Mouse (Mus musculus) forebrain, embryonic 12.5 days (tissue): ENCODE measurements around the gene Bud23. TPM values are rescaled to one million over a fixed set of nuclear protein-coding genes. Genes with fewer than 3 reads are reported as not detected.
"Not testable (repeated sequence)": the region's sequence is repeated elsewhere in the genome, so short reads cannot be mapped to it uniquely, and the experiment has no call there.

ENCODE experiments used
- ATAC-seq: fragments of 200-750 bp; cut with Nextera tagmentation; 2 replicates; pipeline ENCODE4 v1.8.0; 2017; ENCODE audit warnings: moderate TSS enrichment; ENCODE audit not compliant: low FRiP score
- H3K27ac ChIP-seq: fragments of 300-500 bp; sonication (generic); 2 replicates; pipeline ENCODE4 v1.5.1; 2016; ENCODE audit warnings: mild to moderate bottlenecking
- H3K27me3 ChIP-seq: fragments of 300-500 bp; sonication (generic); 2 replicates; pipeline ENCODE4 v1.6.1; 2016; ENCODE audit warnings: mild to moderate bottlenecking
- H3K36me3 ChIP-seq: fragments of 300-500 bp; sonication (generic); replicated peaks from 2 replicates; pipeline ENCODE4 v1.6.1; 2016; ENCODE audit warnings: mild to moderate bottlenecking
- H3K4me1 ChIP-seq: fragments of 300-500 bp; sonication (generic); 2 replicates; pipeline ENCODE4 v1.6.1; 2016
- H3K4me2 ChIP-seq: fragments of 300-500 bp; sonication (generic); 2 replicates; pipeline ENCODE4 v1.6.1; 2016; ENCODE audit warnings: mild to moderate bottlenecking, moderate library complexity
- H3K4me3 ChIP-seq: fragments of 300-500 bp; sonication (generic); replicated peaks from 2 replicates; pipeline ENCODE4 v1.5.1; 2016; ENCODE audit warnings: mild to moderate bottlenecking
- H3K9ac ChIP-seq: fragments of 300-500 bp; sonication (generic); 2 replicates; pipeline ENCODE4 v1.6.1; 2016; ENCODE audit warnings: mild to moderate bottlenecking
- H3K9me3 ChIP-seq: fragments of 300-500 bp; sonication (generic); 2 replicates; pipeline ENCODE4 v1.6.1; 2016
- WGBS: fragments of 180-500 bp; shearing (Covaris S2); methylation state at CpG from one replicate; pipeline ENCODE4 v1.1.7; 2016; 5-methylcytosine and 5-hydroxymethylcytosine counted together
- polyA plus RNA-seq: library from polyadenylated mRNA; unstranded; fragments of >200 nt; fragmentation: Nextera tagmentation; extraction: Ambion mirVana; gene quantifications from 2 replicates; pipeline ENCODE4 v1.2.1, GENCODE M21; 2016

Bud23 gene
- polyA plus RNA-seq, 1 experiment from 2014 or later: 125 TPM

DNA sequence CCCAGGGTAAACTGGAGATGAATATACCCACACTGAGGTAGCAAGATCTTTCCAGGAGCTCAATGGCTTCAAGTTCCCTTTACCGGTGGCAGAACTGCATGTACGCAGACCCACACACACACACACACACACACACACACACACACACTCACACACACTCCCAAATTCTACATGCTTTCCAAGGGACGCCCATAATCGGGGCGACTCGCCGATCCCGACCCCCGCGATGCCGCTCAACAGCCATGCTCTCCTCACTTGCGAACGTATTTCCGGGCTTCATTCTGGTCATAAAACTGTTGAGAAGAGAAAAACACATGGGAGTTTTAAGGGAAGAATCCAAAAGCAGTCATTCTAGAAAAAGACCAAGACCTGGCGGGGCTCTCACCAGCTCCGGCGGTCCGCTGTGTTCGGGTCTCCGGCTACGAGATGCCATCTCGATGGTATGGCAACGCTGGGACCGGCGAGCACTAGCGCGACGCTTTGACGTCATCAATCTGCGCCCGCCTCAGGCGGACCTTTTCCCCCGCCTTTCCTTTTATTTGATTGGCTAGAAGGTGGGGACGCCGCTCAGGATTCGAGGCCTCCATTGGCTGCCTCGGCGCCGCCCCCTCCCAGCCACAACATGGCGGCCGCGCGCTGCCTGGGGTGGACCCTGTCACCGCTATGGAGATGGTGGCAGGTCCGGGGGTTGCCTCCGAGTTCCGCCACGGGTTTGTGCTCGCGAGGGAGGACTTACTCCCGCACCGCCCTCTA is 954 bp downstream of the Bud23 start, which contains the start of gene Dnajc30:
Gene Dnajc30, plus strand, starts transcription at position 574 of the 753 bp plus-strand sequence.
- under 1% methylated on average over 52 of the region's 52 CpGs for WGBS
- peaks cover 23% of the 10 kb centered on the region for H3K4me1 ChIP-seq
- H3K4me3 ChIP-seq: peak within 1 kb of the TSS; percentile 94
- peak within 1 kb of the TSS; percentile 61; the same call in 1 of the 2 replicates for H3K27ac ChIP-seq
- H3K4me2 ChIP-seq: peak within 1 kb of the TSS; percentile 96
- no peaks in the 10 kb centered on the region for H3K27me3 ChIP-seq
- H3K9me3 ChIP-seq: 0 out of 2 replicates have a peak, but pooled peaks cover 2% of the 10 kb centered on the region
- ATAC-seq: peak; percentile 98
- peak within 1 kb of the TSS; percentile 84 for H3K9ac ChIP-seq
- peaks cover 42% of the 10 kb centered on the region for H3K36me3 ChIP-seq

DNA sequence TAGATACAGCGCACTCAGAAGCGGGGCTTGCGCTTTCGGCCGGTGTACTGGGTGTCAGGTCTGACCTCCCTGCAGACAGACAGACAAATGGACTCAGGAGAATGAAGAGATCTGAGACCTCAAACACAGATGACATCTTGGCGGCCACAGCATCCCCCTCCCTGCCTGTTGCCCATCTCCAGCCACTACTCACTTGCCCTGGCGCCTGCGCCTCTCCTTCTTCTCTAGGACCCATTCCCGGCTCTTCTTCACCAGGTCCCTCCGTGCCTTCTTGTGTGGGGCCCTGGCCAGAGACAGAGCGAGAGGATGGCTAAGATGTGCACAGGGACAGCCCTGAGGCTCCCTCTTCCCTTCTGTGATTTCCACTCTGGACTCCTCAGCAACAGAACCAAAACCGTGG is 11.4 kb downstream of the Bud23 start:
- Histone ChIP-seq H3K9ac (no peak overlapping the region), H3K36me3 (peaks cover 75% of the 10 kb centered on the region), H3K27ac (no peak overlapping the region), H3K4me2 (no peak overlapping the region), H3K9me3 (no peaks in the 10 kb centered on the region), H3K4me3 (no peak overlapping the region), H3K4me1 (no peaks in the 10 kb centered on the region), H3K27me3 (no peaks in the 10 kb centered on the region)
- ATAC-seq: no peak
- 95% methylated on average over 12 of the region's 12 CpGs for WGBS

DNA sequence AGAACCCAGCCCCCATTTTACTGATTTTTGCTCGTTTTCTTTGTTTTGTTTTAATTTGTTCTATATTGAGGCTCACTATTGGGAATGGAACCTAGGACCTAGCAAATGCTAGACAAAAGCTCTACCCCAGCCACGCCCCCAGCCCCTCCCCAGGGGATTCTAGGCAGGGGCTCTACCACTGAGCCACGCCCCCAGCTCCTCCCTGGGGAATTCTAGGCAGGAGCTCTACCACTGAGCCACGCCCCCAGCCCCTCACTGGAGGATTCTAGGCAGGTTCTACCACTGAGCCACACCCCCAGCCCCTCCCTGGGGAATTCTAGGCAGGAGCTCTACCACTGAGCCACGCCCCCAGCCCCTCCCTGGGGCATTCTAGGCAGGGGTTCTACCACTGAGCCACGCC is 15.5 kb downstream of the Bud23 start:
- H3K27me3 ChIP-seq, H3K27ac ChIP-seq, H3K4me1 ChIP-seq, ATAC-seq, H3K9me3 ChIP-seq, H3K4me3 ChIP-seq, H3K9ac ChIP-seq, H3K4me2 ChIP-seq: not testable (repeated sequence)
- WGBS: 89% methylated on average over 6 of the region's 6 CpGs
- H3K36me3 ChIP-seq: peaks cover 51% of the 10 kb centered on the region

DNA sequence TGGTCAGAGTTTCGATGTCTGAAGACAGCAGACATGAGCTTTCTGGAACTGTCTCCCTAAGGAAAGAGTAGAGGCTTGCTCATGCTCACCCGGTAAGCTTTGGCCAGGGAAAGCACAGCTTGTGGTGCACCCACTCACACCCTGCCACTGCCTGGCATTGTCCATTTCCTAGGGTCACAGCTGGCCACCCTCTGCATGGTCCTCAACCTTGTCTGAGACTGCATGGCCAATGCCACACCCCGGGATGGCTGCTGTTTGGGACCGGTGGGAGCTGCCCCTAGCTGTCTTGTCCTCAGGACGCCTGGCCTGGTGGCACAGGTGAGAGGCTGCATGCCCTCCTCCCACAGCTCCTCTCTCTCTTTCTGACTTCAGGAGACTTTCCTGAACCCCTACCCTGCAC is 16.2 kb downstream of the Bud23 start:
- H3K9me3 ChIP-seq: no peaks in the 10 kb centered on the region
- no peak overlapping the region for H3K4me2 ChIP-seq
- no peak overlapping the region for H3K27ac ChIP-seq
- no peaks in the 10 kb centered on the region for H3K4me1 ChIP-seq
- no peaks in the 10 kb centered on the region for H3K27me3 ChIP-seq
- no peak overlapping the region for H3K9ac ChIP-seq
- H3K36me3 ChIP-seq: peaks cover 46% of the 10 kb centered on the region
- no peak for ATAC-seq
- WGBS: 90% methylated on average over 5 of the region's 5 CpGs
- H3K4me3 ChIP-seq: no peak overlapping the region

DNA sequence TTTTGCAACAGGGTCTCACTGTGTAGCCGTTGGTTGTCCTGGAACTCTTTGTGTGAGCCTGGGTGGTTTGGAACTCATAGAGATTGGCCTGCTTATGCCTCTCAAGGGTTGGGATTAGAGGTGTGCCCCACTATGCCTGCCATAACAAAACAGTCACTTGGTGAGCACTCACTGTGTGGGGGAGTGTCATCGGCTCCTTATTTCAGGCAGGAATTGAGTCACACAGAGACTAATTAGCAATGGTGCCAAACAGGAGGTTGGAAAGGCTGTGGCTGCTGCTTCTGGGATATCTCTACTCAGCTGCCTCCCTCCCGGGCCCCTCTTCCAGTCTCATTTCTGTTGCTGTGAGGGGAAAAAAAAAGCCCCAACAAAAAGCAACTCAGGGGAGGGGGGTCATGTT is 20.2 kb downstream of the Bud23 start:
- Histone ChIP-seq H3K9ac (no peak overlapping the region), H3K4me3 (no peak overlapping the region), H3K27ac (no peak overlapping the region), H3K36me3 (peaks cover 26% of the 10 kb centered on the region), H3K4me2 (no peak overlapping the region), H3K27me3 (0 out of 2 replicates have a peak, but pooled peaks cover 2% of the 10 kb centered on the region), H3K4me1 (peaks cover 4% of the 10 kb centered on the region), H3K9me3 (no peaks in the 10 kb centered on the region)
- 94% methylated on average over 3 of the region's 3 CpGs for WGBS
- ATAC-seq: no peak

DNA sequence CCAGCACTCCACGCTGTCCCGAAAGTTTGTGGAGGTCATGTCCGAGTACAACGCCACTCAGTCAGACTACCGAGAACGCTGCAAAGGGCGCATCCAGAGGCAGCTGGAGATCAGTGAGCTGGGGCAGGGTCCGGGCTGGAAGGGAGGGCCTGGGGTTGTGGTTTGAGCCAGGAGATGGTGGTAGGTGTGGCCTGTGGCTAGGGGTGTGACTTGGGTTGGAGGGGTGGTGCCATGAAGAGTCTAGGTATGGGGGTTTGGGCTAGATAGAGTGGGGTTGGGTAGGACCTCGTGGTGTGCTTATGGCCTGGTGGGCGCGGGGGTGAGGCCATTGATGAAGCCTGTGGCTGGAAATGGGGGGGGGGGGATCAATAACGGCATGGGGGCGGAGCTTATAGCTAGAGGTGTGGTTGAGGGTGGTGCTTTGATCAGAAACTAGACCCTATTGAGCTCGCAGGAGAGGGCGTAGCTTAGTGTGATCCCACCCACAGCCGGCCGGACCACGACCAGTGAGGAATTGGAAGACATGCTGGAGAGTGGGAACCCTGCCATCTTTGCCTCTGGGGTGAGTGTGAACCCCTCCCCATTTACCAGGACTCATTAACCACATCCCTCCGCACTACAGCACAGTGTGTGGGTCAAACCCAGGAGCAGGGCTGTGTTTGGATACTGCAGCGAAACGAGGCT is 22.5 kb downstream of the Bud23 start:
- Histone ChIP-seq H3K9ac (no peak overlapping the region), H3K9me3 (no peaks in the 10 kb centered on the region), H3K4me1 (peaks cover 4% of the 10 kb centered on the region), H3K27ac (no peak overlapping the region), H3K36me3 (peaks cover 20% of the 10 kb centered on the region), H3K27me3 (0 out of 2 replicates have a peak, but pooled peaks cover 2% of the 10 kb centered on the region), H3K4me2 (no peak overlapping the region), H3K4me3 (no peak overlapping the region)
- ATAC-seq: no peak
- WGBS: 27% methylated on average over 21 of the region's 21 CpGs

DNA sequence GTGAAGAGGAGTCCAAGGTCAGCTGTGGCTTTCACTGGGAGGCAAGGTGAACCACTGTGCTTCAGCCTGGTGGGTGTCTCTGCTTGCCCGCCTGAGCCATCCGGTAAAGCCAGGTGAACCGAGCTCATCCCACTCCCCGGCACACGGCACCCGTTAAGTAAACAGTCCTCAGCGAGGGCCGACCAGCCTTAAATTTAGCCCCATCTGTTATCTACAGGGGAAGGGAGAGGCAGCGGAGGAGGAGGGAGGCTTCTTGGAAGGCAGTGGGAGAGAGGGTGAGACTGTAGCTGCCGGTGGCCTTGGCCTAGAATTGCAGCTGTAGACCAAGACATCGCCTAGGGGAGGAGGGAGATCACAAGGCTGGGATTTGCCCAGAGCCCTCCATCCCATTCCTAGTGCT is 24.0 kb downstream of the Bud23 start:
- WGBS: 85% methylated on average over 11 of the region's 11 CpGs
- H3K4me1 ChIP-seq: peaks cover 4% of the 10 kb centered on the region
- peaks cover 18% of the 10 kb centered on the region for H3K36me3 ChIP-seq
- ATAC-seq: no peak
- 0 out of 2 replicates have a peak, but pooled peaks cover 2% of the 10 kb centered on the region for H3K27me3 ChIP-seq
- H3K27ac ChIP-seq: no peak overlapping the region
- H3K4me2 ChIP-seq: no peak overlapping the region
- H3K4me3 ChIP-seq: no peak overlapping the region
- H3K9ac ChIP-seq: no peak overlapping the region
- H3K9me3 ChIP-seq: no peaks in the 10 kb centered on the region

DNA sequence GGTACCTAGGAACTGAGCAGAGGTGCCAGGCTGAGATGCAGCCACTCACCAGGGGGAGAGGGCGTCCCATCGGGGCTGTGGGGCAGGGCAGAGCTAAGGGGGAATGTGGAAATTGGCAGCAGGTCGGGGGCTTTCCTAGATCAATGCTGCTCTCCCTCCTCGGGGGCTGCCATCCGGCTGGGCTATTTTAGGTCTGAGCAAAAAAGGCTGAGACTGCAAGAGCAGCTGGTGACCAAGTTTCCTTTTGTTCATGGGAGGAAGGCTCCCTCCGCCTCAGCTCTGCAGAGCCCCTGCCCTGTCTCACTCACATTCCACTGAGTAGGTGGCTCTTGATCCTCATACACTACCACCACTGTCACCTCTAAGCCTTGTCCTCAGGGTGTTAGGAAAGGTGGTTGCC is 24.7 kb downstream of the Bud23 start:
- peaks cover 4% of the 10 kb centered on the region for H3K4me1 ChIP-seq
- H3K4me3 ChIP-seq: no peak overlapping the region
- H3K36me3 ChIP-seq: peaks cover 11% of the 10 kb centered on the region; the same call in 1 of the 2 replicates
- no peak for ATAC-seq
- WGBS: 57% methylated on average over 6 of the region's 6 CpGs
- H3K9me3 ChIP-seq: no peaks in the 10 kb centered on the region
- no peak overlapping the region for H3K4me2 ChIP-seq
- H3K27ac ChIP-seq: no peak overlapping the region
- 0 out of 2 replicates have a peak, but pooled peaks cover 2% of the 10 kb centered on the region for H3K27me3 ChIP-seq
- H3K9ac ChIP-seq: no peak overlapping the region

DNA sequence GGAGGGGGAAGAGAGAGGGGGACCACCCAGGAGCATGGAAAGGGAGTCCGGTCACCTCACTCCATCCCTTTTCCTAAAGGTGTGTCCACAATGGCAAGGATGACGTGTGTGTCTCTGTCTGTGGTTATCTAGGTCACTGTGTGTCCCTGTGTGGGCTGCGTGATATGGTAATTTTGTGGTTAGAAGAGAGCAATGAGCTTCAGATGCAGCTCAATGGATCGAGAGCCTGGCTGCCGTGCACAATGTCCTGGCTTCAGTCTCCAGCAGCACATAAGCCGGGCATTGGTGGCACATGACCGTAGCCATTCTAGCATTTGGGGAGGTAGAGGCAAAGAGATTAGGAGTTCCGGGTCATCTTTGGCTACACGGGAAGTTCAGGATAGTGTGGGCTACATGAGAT is 25.2 kb downstream of the Bud23 start:
- Histone ChIP-seq H3K4me3 (no peak overlapping the region), H3K27me3 (0 out of 2 replicates have a peak, but pooled peaks cover 2% of the 10 kb centered on the region), H3K9me3 (no peaks in the 10 kb centered on the region), H3K4me1 (peaks cover 4% of the 10 kb centered on the region), H3K36me3 (peaks cover 9% of the 10 kb centered on the region; the same call in 1 of the 2 replicates), H3K27ac (no peak overlapping the region), H3K9ac (no peak overlapping the region), H3K4me2 (no peak overlapping the region)
- WGBS: 89% methylated on average over 9 of the region's 9 CpGs
- ATAC-seq: no peak

DNA sequence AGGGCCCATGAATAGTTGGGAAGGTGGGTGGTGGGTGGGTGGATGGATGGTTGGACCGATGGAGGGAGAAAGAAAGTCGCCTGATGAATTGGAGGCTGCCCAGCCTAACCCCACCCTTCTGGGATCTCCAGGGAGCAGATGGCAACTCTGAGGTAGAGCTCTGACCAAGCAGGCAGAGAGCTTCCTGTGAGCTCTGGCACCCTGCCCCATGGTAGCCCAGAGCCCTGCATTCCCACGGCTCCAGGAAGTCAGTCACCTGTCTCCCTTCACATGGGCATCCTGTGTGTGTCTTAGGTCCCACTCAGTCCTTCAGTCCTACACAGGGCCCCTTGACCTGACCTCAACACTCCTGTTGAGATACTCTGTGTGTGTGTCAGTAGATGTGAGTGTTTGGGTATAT is 26.8 kb downstream of the Bud23 start:
- Histone ChIP-seq H3K36me3 (peaks cover 4% of the 10 kb centered on the region; the same call in 1 of the 2 replicates), H3K27me3 (0 out of 2 replicates have a peak, but pooled peaks cover 2% of the 10 kb centered on the region), H3K4me1 (peaks cover 4% of the 10 kb centered on the region), H3K9ac (no peak overlapping the region), H3K4me2 (no peak overlapping the region), H3K27ac (no peak overlapping the region), H3K4me3 (no peak overlapping the region), H3K9me3 (no peaks in the 10 kb centered on the region)
- 78% methylated on average over 3 of the region's 3 CpGs for WGBS
- ATAC-seq: no peak

DNA sequence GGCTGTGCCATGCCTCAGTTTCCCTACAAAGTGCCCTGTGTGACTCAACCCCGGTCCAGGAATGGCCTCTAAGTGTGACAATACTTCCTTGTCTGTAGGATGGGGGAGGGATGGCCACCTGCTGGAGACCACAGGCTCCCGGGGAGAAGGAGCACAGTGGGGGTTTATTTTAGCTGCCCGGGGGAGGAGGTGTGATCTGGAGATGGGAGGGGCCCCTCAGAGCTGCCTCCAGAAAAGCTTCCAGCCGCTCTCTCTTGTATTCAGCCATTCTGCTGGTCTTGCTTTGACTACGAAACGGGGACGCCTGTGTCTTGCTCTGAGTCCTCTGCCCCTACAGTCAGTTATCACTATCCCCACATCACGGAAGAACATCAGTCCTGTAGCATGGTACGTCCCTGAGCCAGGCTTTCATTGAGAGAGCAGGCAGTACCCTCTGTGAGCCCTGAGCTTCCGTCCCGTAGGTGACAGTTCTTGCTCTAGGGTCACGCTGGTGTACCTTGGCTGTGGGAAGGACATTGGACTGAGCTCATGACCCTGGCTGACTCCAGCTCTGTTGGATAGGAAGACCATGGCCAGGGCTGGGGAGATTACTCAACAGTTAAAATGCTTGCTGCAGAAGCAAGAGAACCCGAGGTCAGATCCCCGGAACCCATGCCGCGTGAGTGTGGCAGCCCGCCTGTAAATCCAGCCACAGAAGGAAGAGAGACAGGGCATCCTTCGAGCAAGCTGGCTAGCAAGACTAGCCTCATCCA is 29.0 kb downstream of the Bud23 start:
- Histone ChIP-seq H3K4me3 (no peak overlapping the region), H3K27ac (no peak overlapping the region), H3K27me3 (no peaks in the 10 kb centered on the region), H3K9me3 (no peaks in the 10 kb centered on the region), H3K4me1 (peaks cover 4% of the 10 kb centered on the region), H3K4me2 (no peak overlapping the region), H3K36me3 (peaks cover 4% of the 10 kb centered on the region; the same call in 1 of the 2 replicates), H3K9ac (no peak overlapping the region)
- no peak for ATAC-seq
- WGBS: 69% methylated on average over 18 of the region's 18 CpGs

DNA sequence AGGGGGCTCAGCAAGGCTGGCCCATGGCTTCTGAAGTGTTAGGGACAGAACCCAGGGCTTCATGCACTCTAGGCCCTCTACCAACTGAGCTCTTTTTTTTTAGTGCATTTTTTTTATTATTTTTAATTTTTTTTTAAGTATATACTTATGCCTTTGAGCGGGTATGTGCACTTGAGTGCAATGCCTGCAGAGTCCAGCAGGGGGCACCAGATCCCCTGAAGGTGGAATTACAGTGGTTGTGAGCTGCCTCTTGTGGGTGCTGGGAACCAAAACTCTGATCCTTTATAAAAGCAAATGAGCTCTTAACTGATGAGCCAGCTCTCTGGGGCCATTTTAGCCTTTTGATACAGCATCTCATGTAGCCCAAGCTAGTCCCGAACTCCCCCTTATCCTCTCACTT is 30.2 kb downstream of the Bud23 start:
- ATAC-seq: no peak
- Histone ChIP-seq H3K4me2 (no peak overlapping the region), H3K27ac (no peak overlapping the region), H3K36me3 (peaks cover 4% of the 10 kb centered on the region; the same call in 1 of the 2 replicates), H3K27me3 (no peaks in the 10 kb centered on the region), H3K9ac (no peak overlapping the region), H3K4me3 (no peak overlapping the region), H3K9me3 (no peaks in the 10 kb centered on the region), H3K4me1 (no peaks in the 10 kb centered on the region)
- 98% methylated on average over 2 of the region's 2 CpGs for WGBS
